ENCODE assay signal across 9 mouse cellular contexts in the genomic region with DNA sequence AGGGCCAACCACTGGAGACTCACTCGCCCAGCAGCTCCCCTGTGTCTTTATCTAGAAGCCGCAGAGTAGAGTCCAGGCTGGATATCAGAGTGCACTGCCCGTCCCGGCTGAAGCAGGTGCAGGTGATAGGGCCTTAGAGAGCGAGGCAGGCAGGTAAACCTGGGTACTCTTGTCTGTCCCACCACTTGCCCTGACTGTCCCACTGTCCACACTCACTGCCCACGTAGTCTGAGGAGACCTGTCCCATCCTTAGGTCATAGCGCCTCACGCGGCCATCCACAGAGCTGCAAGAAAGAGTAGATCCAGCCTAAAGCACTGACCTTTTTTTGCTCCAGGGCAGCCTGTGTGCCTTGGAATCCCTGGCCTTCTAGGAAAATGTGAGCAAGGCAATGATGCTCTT. TPM values are rescaled to one million over a fixed set of nuclear protein-coding genes. Genes with fewer than 3 reads are reported as not detected.
DNase-seq lines count a peak whose midpoint lies in the region; ATAC-seq and TF ChIP-seq lines count a peak whose summit lies in the region.
"Had no signal": no experiment of that assay in that cellular context is flagged by ENCODE, and none has a peak within 500 bp of the region (broad histone marks: within the 10 kb centered on the region; RNA-seq: fewer than 3 reads in every experiment).

No protein-coding gene starts in this region.

- H3K27ac ChIP-seq in heart, adult 2 months = no peak overlapping the region
- H3K27ac ChIP-seq in heart, embryonic 11.5 days (ENCODE audit: low read depth, low read length) = no peak overlapping the region

- 77% methylated on average over 9 of the region's 9 CpGs for WGBS in heart, adult 2 months
- 75% methylated on average over 9 of the region's 9 CpGs for WGBS in heart, embryonic 11.5 days (ENCODE audit: insufficient replicate concordance)

- H3K27me3 ChIP-seq in heart, adult 2 months (ENCODE audit: control insufficient read depth, insufficient read depth, low read length) = no peaks in the 10 kb centered on the region
- H3K27me3 ChIP-seq in heart, embryonic 11.5 days (ENCODE audit: control insufficient read depth, insufficient read depth, low read length) = no peaks in the 10 kb centered on the region

- no peaks in the 10 kb centered on the region for H3K36me3 ChIP-seq in heart, adult 2 months (ENCODE audit: control insufficient read depth, insufficient read depth, low read length)
- peaks cover 28% of the 10 kb centered on the region for H3K36me3 ChIP-seq in heart, embryonic 11.5 days (ENCODE audit: control insufficient read depth, insufficient read depth, low read length)

- peak; percentile 65 for TF ChIP-seq CTCF in heart, adult 2 months (IDR thresholded peaks at IDR 0.05)

- no peak for TF ChIP-seq POLR2A in heart, adult 2 months (IDR thresholded peaks at IDR 0.05; ENCODE audit: insufficient read depth, low read depth, low read length)

- H3K4me2 ChIP-seq in heart, embryonic 11.5 days = no peak overlapping the region

- peak; percentile 30 to 56 for DNase-seq in heart, adult 2 months
- DNase-seq in urinary bladder, postnatal 14 days (ENCODE audit: low spot score) = peak; percentile 62
- DNase-seq in urinary bladder, adult 2 months (ENCODE audit: low spot score) = no peak
- DNase-seq in heart, postnatal 14 days = peak; percentile 51 to 59
- peak; percentile 66 for DNase-seq in lung, postnatal 14 days
- no peak for DNase-seq in yolk sac, embryonic 10.5 days (ENCODE audit: low spot score)
- DNase-seq in B cell, adult 2 months = no peak

- peaks cover 6% of the 10 kb centered on the region for H3K4me1 ChIP-seq in heart, adult 2 months (ENCODE audit: control insufficient read depth, insufficient read depth, low read length)
- peaks cover 14% of the 10 kb centered on the region for H3K4me1 ChIP-seq in heart, embryonic 11.5 days (ENCODE audit: control insufficient read depth, insufficient read depth, low read length)

- intact Hi-C loops in heart, adult 2 months (cut with DNase I) = loop anchor here (2.0 to 10.0 kb wide), 3 partner anchors 95 to 479 kb away; a partner anchor contains a TSS
- intact Hi-C loops in heart, postnatal 14 days (cut with DNase I) = loop anchor here (2.0 to 5.0 kb wide), 2 partner anchors 95 to 211 kb away; no protein-coding TSS in a partner anchor

- no peak for TF ChIP-seq EP300 in heart, adult 2 months (IDR thresholded peaks at IDR 0.05; ENCODE audit: insufficient read depth, low read depth, low read length)

- H3K9me3 ChIP-seq in heart, embryonic 11.5 days (replicated peaks; ENCODE audit: control insufficient read depth, low read length) = no peaks in the 10 kb centered on the region

- no peak overlapping the region for H3K4me3 ChIP-seq in heart, adult 2 months
- no peak overlapping the region for H3K4me3 ChIP-seq in heart, embryonic 11.5 days (ENCODE audit: low read depth, low read length)

- peaks cover 3% of the 10 kb centered on the region; the same call in 1 of the 2 replicates for H3K79me2 ChIP-seq in heart, adult 2 months (replicated peaks; ENCODE audit: control insufficient read depth, insufficient read depth, low read length)

- H3K9ac ChIP-seq in heart, adult 2 months (ENCODE audit: low read depth, low read length) = no peak overlapping the region
- H3K9ac ChIP-seq in heart, embryonic 11.5 days (ENCODE audit: low read depth, low read length) = no peak overlapping the region

- ATAC-seq in heart, embryonic 11.5 days (replicated peaks; ENCODE audit: insufficient number of reproducible peaks, low FRiP score, low TSS enrichment) = no peak

RNA-seq across cellular contexts. Expression of a gene that starts 4.4 kb away (rescaled TPM):
- total RNA-seq in heart, adult 2 months (2021) = 10 to 100 TPM; 26.1 to 29.4 TPM
- polyA plus RNA-seq in heart, adult 2 months (2012; rRNA removed) = 31.5 and 33.2 TPM in 2 replicates
- 57.6 and 60.0 TPM in 2 replicates for polyA plus RNA-seq in heart, embryonic 11.5 days (2014; fragmentation: Nextera tagmentation; extraction: Ambion mirVana)
- 41.0 and 47.1 TPM in 2 replicates for polyA plus RNA-seq in urinary bladder, adult 2 months (2012; rRNA removed)
- total RNA-seq in heart, postnatal 14 days (2021) = 10 to 100 TPM; 23.5 to 27.8 TPM

RNA-seq across cellular contexts. Expression of a gene that starts 4.5 kb away (rescaled TPM):
- 10 to 100 TPM; 39.0 to 41.4 TPM for total RNA-seq in heart, adult 2 months (2021)
- polyA plus RNA-seq in heart, adult 2 months (2012; rRNA removed) = 99.3 and 108 TPM in 2 replicates
- 120 and 124 TPM in 2 replicates for polyA plus RNA-seq in heart, embryonic 11.5 days (2014; fragmentation: Nextera tagmentation; extraction: Ambion mirVana)
- 95.6 and 103 TPM in 2 replicates for polyA plus RNA-seq in urinary bladder, adult 2 months (2012; rRNA removed)
- total RNA-seq in heart, postnatal 14 days (2021) = 10 to 100 TPM; 37.0 to 40.2 TPM

RNA-seq across cellular contexts. Expression of a gene that starts 5.1 kb away (rescaled TPM):
- total RNA-seq in heart, adult 2 months (2021) = 10 to 100 TPM; 29.4 to 30.2 TPM
- 39.2 and 44.2 TPM in 2 replicates for polyA plus RNA-seq in heart, adult 2 months (2012; rRNA removed)
- 36.5 and 43.0 TPM in 2 replicates for polyA plus RNA-seq in heart, embryonic 11.5 days (2014; fragmentation: Nextera tagmentation; extraction: Ambion mirVana)
- 35.8 and 45.7 TPM in 2 replicates for polyA plus RNA-seq in urinary bladder, adult 2 months (2012; rRNA removed)
- total RNA-seq in heart, postnatal 14 days (2021) = 10 to 100 TPM; 27.2 to 27.6 TPM

RNA-seq across cellular contexts. Expression of a gene that starts 7.1 kb away (rescaled TPM):
- total RNA-seq in heart, adult 2 months (2021) = 10 to 100 TPM; 25.4 to 26.8 TPM
- polyA plus RNA-seq in heart, adult 2 months (2012; rRNA removed) = 37.3 and 42.3 TPM in 2 replicates
- 25.1 and 27.3 TPM in 2 replicates for polyA plus RNA-seq in heart, embryonic 11.5 days (2014; fragmentation: Nextera tagmentation; extraction: Ambion mirVana)
- polyA plus RNA-seq in urinary bladder, adult 2 months (2012; rRNA removed) = 72.9 and 74.8 TPM in 2 replicates
- 10 to 100 TPM; 30.4 to 37.8 TPM for total RNA-seq in heart, postnatal 14 days (2021)

RNA-seq across cellular contexts. Expression of a gene that starts 8.2 kb away (rescaled TPM):
- not detected for total RNA-seq in heart, adult 2 months (2021)
- not detected in 2 replicates for polyA plus RNA-seq in heart, adult 2 months (2012; rRNA removed)
- 1.5 TPM in 1 of 2 replicates, not detected in the other for polyA plus RNA-seq in heart, embryonic 11.5 days (2014; fragmentation: Nextera tagmentation; extraction: Ambion mirVana)
- polyA plus RNA-seq in urinary bladder, adult 2 months (2012; rRNA removed) = 0.43 and 1.2 TPM in 2 replicates
- not detected for total RNA-seq in heart, postnatal 14 days (2021)
- polyA plus RNA-seq: intestine, embryonic 14.5 days had no signal

Comparison
In these comparisons a context has a peak if more than half of its experiments do, and no peak if none do; other contexts are left out.
1. DNase-seq: peak in heart, adult 2 months (2 of 2), urinary bladder, postnatal 14 days (single experiment), heart, postnatal 14 days (2 of 2) and lung, postnatal 14 days (single experiment); none in urinary bladder, adult 2 months (single experiment), yolk sac, embryonic 10.5 days (single experiment) and B cell, adult 2 months (0 of 2).